Mouse (Mus musculus): ENCODE data around the gene Mbnl1.

GRCm38 (mm10) chr3:60648293-60648692, 175.7 kb downstream of the Mbnl1 start:
- TF ChIP-seq CTCF (IDR thresholded peaks at IDR 0.05; ENCODE audit: low read depth, low read length), result no peak
- TF ChIP-seq POLR2A (IDR thresholded peaks at IDR 0.05; ENCODE audit: borderline replicate concordance, low read depth, low read length), result no peak

All from bone marrow macrophage, adult 2 months (primary cell).